Mouse (Mus musculus): ENCODE measurements around the gene B4galt4.
A peak's percentile ranks its signal among the peaks of the same experiment; 100 is the strongest.

DNA sequence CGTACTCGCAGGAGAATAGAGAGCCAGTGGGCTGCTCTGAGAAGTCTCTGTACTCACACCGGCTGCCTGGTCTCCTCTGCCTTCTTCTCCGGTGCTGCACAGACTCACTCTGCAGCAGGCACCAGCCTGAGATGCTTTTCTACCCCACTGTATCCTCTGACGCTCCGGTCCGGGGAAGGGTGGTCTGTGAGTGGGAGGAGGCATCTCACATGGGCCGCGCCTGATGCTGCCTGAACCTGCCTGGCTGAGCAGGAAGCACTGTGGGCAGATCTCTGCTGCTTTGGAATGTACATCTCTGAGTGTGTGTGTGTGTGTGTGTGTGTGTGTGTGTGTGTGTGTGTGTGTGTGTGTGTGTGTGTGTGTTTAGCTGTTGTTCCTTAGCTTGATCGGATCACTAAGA lies 58.0 kb downstream of the B4galt4 start, which contains the start of gene Upk1b:
- TF ChIP-seq POLR2A (IDR thresholded peaks at IDR 0.05; ENCODE audit: borderline replicate concordance, extremely low read depth, low read depth, low read length): peak; percentile 53; the same call in 1 of the 2 replicates
- TF ChIP-seq CTCF (IDR thresholded peaks at IDR 0.05; ENCODE audit: insufficient read depth, low read length): no peak
